ENCODE assay signal across 8 mouse cellular contexts in genomic region chr13:80886664-80887210, GRCm38 (mm10). TPM values are rescaled to one million over a fixed set of nuclear protein-coding genes. Genes with fewer than 3 reads are reported as not detected.
DNase-seq lines count a peak whose midpoint lies in the region; ATAC-seq lines count a peak whose summit lies in the region.

No protein-coding gene starts in this region.

- peak overlapping the region; percentile 60 for H3K4me2 ChIP-seq in heart, embryonic 15.5 days
- H3K4me2 ChIP-seq in midbrain, embryonic 11.5 days, result peak overlapping the region; percentile 62

- H3K4me3 ChIP-seq in heart, embryonic 15.5 days, result peak overlapping the region; percentile 89
- H3K4me3 ChIP-seq in hindbrain, embryonic 10.5 days, result peak overlapping the region; percentile 89
- H3K4me3 ChIP-seq in midbrain, embryonic 11.5 days (ENCODE audit: low read depth, low read length), result peak overlapping the region; percentile 87

- H3K27me3 ChIP-seq in heart, embryonic 15.5 days, result no peaks in the 10 kb centered on the region
- H3K27me3 ChIP-seq in hindbrain, embryonic 10.5 days (ENCODE audit: insufficient read depth, poor library complexity, severe bottlenecking), result no peaks in the 10 kb centered on the region
- no peaks in the 10 kb centered on the region for H3K27me3 ChIP-seq in midbrain, embryonic 11.5 days (ENCODE audit: control insufficient read depth, insufficient read depth, low read length)

- WGBS in heart, embryonic 15.5 days, result 13% methylated on average over 6 of the region's 6 CpGs
- 23% methylated on average over 6 of the region's 6 CpGs for WGBS in hindbrain, embryonic 10.5 days
- 23% methylated on average over 6 of the region's 6 CpGs for WGBS in midbrain, embryonic 11.5 days

- H3K36me3 ChIP-seq in heart, embryonic 15.5 days, result peaks cover 28% of the 10 kb centered on the region
- H3K36me3 ChIP-seq in hindbrain, embryonic 10.5 days, result peaks cover 43% of the 10 kb centered on the region
- H3K36me3 ChIP-seq in midbrain, embryonic 11.5 days (ENCODE audit: control insufficient read depth, insufficient read depth, low read length), result peaks cover 3% of the 10 kb centered on the region; the same call in 1 of the 2 replicates

- H3K9ac ChIP-seq in heart, embryonic 15.5 days, result peak overlapping the region; percentile 97
- peak overlapping the region; percentile 100 for H3K9ac ChIP-seq in midbrain, embryonic 11.5 days (ENCODE audit: low read length)

- intact Hi-C loops in heart, postnatal 10 days (cut with DNase I), result loop anchor here (5.0 kb wide), 1 partner anchor 896 kb away; the partner anchor contains the start of gene Cetn3

- no peaks in the 10 kb centered on the region for H3K9me3 ChIP-seq in heart, embryonic 15.5 days (replicated peaks)
- H3K9me3 ChIP-seq in hindbrain, embryonic 10.5 days, result no peaks in the 10 kb centered on the region
- H3K9me3 ChIP-seq in midbrain, embryonic 11.5 days (ENCODE audit: control insufficient read depth, low read length), result no peaks in the 10 kb centered on the region

- no peak for ATAC-seq in heart, embryonic 15.5 days (replicated peaks; ENCODE audit: insufficient number of reproducible peaks, insufficient read depth, low FRiP score, low read depth)
- ATAC-seq in midbrain, embryonic 11.5 days (ENCODE audit: low FRiP score), result no peak
- ATAC-seq in cerebellum, adult (ENCODE audit: insufficient number of reproducible peaks, low FRiP score, low TSS enrichment), result no peak

- H3K27ac ChIP-seq in heart, embryonic 15.5 days, result peak overlapping the region; percentile 100
- peak overlapping the region; percentile 100 for H3K27ac ChIP-seq in hindbrain, embryonic 10.5 days
- peak overlapping the region; percentile 100 for H3K27ac ChIP-seq in midbrain, embryonic 11.5 days (ENCODE audit: low read depth, low read length)

- H3K4me1 ChIP-seq in heart, embryonic 15.5 days (replicated peaks), result peaks cover 11% of the 10 kb centered on the region
- peaks cover 14% of the 10 kb centered on the region for H3K4me1 ChIP-seq in hindbrain, embryonic 10.5 days (replicated peaks)
- H3K4me1 ChIP-seq in midbrain, embryonic 11.5 days (ENCODE audit: control insufficient read depth, insufficient read depth, low read length), result peaks cover 6% of the 10 kb centered on the region; the same call in 1 of the 2 replicates

- DNase-seq in heart, postnatal 10 days, result no peak
- peak; percentile 11 for DNase-seq in MEL-GATA-1-ER (ENCODE audit: extremely low read depth, low read depth)
- DNase-seq in hindbrain, embryonic 10.5 days (ENCODE audit: low spot score), result peak; percentile 6
- DNase-seq in midbrain, embryonic 11.5 days (ENCODE audit: low spot score, missing footprints), result no peak
- no peak for DNase-seq in urinary bladder, postnatal 4 days (ENCODE audit: low spot score in 2 of 2)
- DNase-seq in adrenal gland, postnatal 25 days, result no peak

RNA-seq across cellular contexts. Expression of gene Arrdc3, which starts 3.6 kb away (rescaled TPM):
- polyA plus RNA-seq in heart, embryonic 15.5 days (2015; fragmentation: Nextera tagmentation; extraction: Ambion mirVana), result 42.3 and 50.4 TPM in 2 replicates
- total RNA-seq in heart, postnatal 10 days (2021), result 10 to 100 TPM; 44.7 to 51.3 TPM
- polyA plus RNA-seq in hindbrain, embryonic 10.5 days (2016; fragmentation: Nextera tagmentation; extraction: Ambion mirVana), result 49.1 and 49.5 TPM in 2 replicates
- 53.7 and 58.4 TPM in 2 replicates for polyA plus RNA-seq in midbrain, embryonic 11.5 days (2014; fragmentation: Nextera tagmentation; extraction: Ambion mirVana)
- total RNA-seq in adrenal gland, postnatal 25 days (2021), result 152 and 185 TPM in 2 replicates

Comparison
In these comparisons a context has a peak if more than half of its experiments do, and no peak if none do; other contexts are left out.
1. DNase-seq: peak in MEL-GATA-1-ER (single experiment) and hindbrain, embryonic 10.5 days (single experiment); none in heart, postnatal 10 days (0 of 2), midbrain, embryonic 11.5 days (single experiment), urinary bladder, postnatal 4 days (0 of 2) and adrenal gland, postnatal 25 days (single experiment).
2. Peak in every context shown above with its lines, with median percentiles within 50 percentile points of each other: H3K27ac ChIP-seq and H3K4me3 ChIP-seq.